Mouse (Mus musculus): ENCODE data around the gene Rhot1. TPM values are rescaled to one million over a fixed set of nuclear protein-coding genes. Genes with fewer than 3 reads are reported as not detected.
A peak's percentile ranks its signal among the peaks of the same experiment; 100 is the strongest.

Rhot1 gene
- total RNA-seq, 2 experiments from 2014 or later, result 59.0 to 64.3 TPM

- DNase-seq, result peak; percentile 57 to 63
These were observed 81.1 kb downstream of the Rhot1 start for GRCm38 (mm10) chr11:80289701-80290445.

GRCm38 (mm10) chr11:80291004-80291403 lies 82.2 kb downstream of the Rhot1 start:
- no peak for DNase-seq

- no peak for DNase-seq
These were observed 83.6 kb downstream of the Rhot1 start for GRCm38 (mm10) chr11:80292463-80292862.

GRCm38 (mm10) chr11:80295066-80295465 lies 86.2 kb downstream of the Rhot1 start:
- DNase-seq, result peak in 1 of 2 experiments; percentile 11

- DNase-seq, result no peak
These were observed 87.0 kb downstream of the Rhot1 start for GRCm38 (mm10) chr11:80295785-80296184.

- DNase-seq, result no peak
These were observed 90.9 kb downstream of the Rhot1 start for GRCm38 (mm10) chr11:80299513-80300235.

- DNase-seq, result peak; percentile 76 to 79
These were observed 91.9 kb downstream of the Rhot1 start, which contains the start of gene Rhbdl3 for GRCm38 (mm10) chr11:80300551-80301315. Gene Rhbdl3, plus strand, starts transcription at chr11:80300912.

- peak; percentile 76 to 80 for DNase-seq
These were observed 92.7 kb downstream of the Rhot1 start for GRCm38 (mm10) chr11:80301316-80302045.

GRCm38 (mm10) chr11:80302046-80302390 lies 93.2 kb downstream of the Rhot1 start:
- no peak for DNase-seq

- peak; percentile 83 for DNase-seq
These were observed 93.7 kb downstream of the Rhot1 start for GRCm38 (mm10) chr11:80302536-80302935.

- peak in 1 of 2 experiments; percentile 17 for DNase-seq
These were observed 94.9 kb downstream of the Rhot1 start for GRCm38 (mm10) chr11:80303746-80304145.

- no peak for DNase-seq
These were observed 96.0 kb downstream of the Rhot1 start for GRCm38 (mm10) chr11:80304846-80305245.

- DNase-seq, result no peak
These were observed 99.7 kb downstream of the Rhot1 start for GRCm38 (mm10) chr11:80308537-80308936.

- DNase-seq, result no peak
These were observed 102.5 kb downstream of the Rhot1 start for GRCm38 (mm10) chr11:80311271-80311670.

- DNase-seq, result no peak
These were observed 103.2 kb downstream of the Rhot1 start for GRCm38 (mm10) chr11:80312049-80312448.

- peak; percentile 17 to 26 for DNase-seq
These were observed 103.7 kb downstream of the Rhot1 start for GRCm38 (mm10) chr11:80312565-80312964.

GRCm38 (mm10) chr11:80313462-80313861 lies 104.6 kb downstream of the Rhot1 start:
- no peak for DNase-seq

GRCm38 (mm10) chr11:80313944-80314343 lies 105.1 kb downstream of the Rhot1 start:
- DNase-seq, result no peak

- DNase-seq, result no peak
These were observed 107.2 kb downstream of the Rhot1 start for GRCm38 (mm10) chr11:80315743-80316639.

Data from heart, adult 18-20 months (tissue).